Mouse (Mus musculus) neural tube, embryonic 12.5 days (tissue): Measurements from ENCODE around the gene Ttbk1. TPM values are rescaled to one million over a fixed set of nuclear protein-coding genes. Genes with fewer than 3 reads are reported as not detected.
A peak's percentile ranks its signal among the peaks of the same experiment; 100 is the strongest.

Source experiments
- ATAC-seq: fragments of 200-750 bp; cut with Nextera tagmentation; 2 replicates; pipeline ENCODE4 v1.8.0; 2017; ENCODE audit warnings: low read depth, mild to moderate bottlenecking, moderate TSS enrichment, moderate library complexity; ENCODE audit not compliant: low FRiP score
- H3K27ac ChIP-seq: fragments of 300-500 bp; sonication (generic); 2 replicates; pipeline ENCODE4 v1.5.1; 2016
- H3K27me3 ChIP-seq: fragments of 300-500 bp; sonication (generic); replicated peaks from 2 replicates; pipeline ENCODE4 v1.6.1; 2016; ENCODE audit warnings: mild to moderate bottlenecking
- H3K36me3 ChIP-seq: fragments of 300-500 bp; sonication (generic); 2 replicates; pipeline ENCODE4 v1.6.1; 2016; ENCODE audit warnings: mild to moderate bottlenecking
- H3K4me1 ChIP-seq: fragments of 300-500 bp; sonication (generic); 2 replicates; pipeline ENCODE4 v1.6.1; 2016
- H3K4me2 ChIP-seq: fragments of 300-500 bp; sonication (generic); replicated peaks from 2 replicates; pipeline ENCODE4 v1.6.1; 2016; ENCODE audit warnings: mild to moderate bottlenecking
- H3K4me3 ChIP-seq: fragments of 300-500 bp; sonication (generic); 2 replicates; pipeline ENCODE4 v1.5.1; 2016
- H3K9ac ChIP-seq: fragments of 300-500 bp; sonication (generic); 2 replicates; pipeline ENCODE4 v1.6.1; 2016; ENCODE audit warnings: mild to moderate bottlenecking
- H3K9me3 ChIP-seq: fragments of 300-500 bp; sonication (generic); 2 replicates; pipeline ENCODE4 v1.6.1; 2016; ENCODE audit warnings: mild to moderate bottlenecking
- WGBS: fragments of 180-500 bp; shearing (Covaris S2); methylation state at CpG from one replicate; pipeline ENCODE4 v1.1.7; 2016; 5-methylcytosine and 5-hydroxymethylcytosine counted together
- polyA plus RNA-seq: library from polyadenylated mRNA; unstranded; fragments of >200 nt; fragmentation: Nextera tagmentation; extraction: Ambion mirVana; gene quantifications from 2 replicates; pipeline ENCODE4 v1.2.1, GENCODE M21; 2016

Ttbk1 gene
- 6.2 and 7.1 TPM in 2 replicates for polyA plus RNA-seq

GRCm38 (mm10) chr17:46487431-46487830 is at the start of gene Ttbk1:
Gene Ttbk1 (minus strand): TSS chr17:46487675.
- Histone ChIP-seq H3K27ac (peak within 1 kb of the TSS; percentile 68), H3K27me3 (peaks cover 48% of the 10 kb centered on the region), H3K9me3 (no peaks in the 10 kb centered on the region), H3K36me3 (no peaks in the 10 kb centered on the region), H3K9ac (peak within 1 kb of the TSS; percentile 95), H3K4me3 (peak within 1 kb of the TSS; percentile 83), H3K4me2 (peak within 1 kb of the TSS; percentile 63), H3K4me1 (peaks cover 40% of the 10 kb centered on the region)
- peak; percentile 68 for ATAC-seq
- WGBS, result 0% methylated on average over 23 of the region's 49 CpGs

DNA sequence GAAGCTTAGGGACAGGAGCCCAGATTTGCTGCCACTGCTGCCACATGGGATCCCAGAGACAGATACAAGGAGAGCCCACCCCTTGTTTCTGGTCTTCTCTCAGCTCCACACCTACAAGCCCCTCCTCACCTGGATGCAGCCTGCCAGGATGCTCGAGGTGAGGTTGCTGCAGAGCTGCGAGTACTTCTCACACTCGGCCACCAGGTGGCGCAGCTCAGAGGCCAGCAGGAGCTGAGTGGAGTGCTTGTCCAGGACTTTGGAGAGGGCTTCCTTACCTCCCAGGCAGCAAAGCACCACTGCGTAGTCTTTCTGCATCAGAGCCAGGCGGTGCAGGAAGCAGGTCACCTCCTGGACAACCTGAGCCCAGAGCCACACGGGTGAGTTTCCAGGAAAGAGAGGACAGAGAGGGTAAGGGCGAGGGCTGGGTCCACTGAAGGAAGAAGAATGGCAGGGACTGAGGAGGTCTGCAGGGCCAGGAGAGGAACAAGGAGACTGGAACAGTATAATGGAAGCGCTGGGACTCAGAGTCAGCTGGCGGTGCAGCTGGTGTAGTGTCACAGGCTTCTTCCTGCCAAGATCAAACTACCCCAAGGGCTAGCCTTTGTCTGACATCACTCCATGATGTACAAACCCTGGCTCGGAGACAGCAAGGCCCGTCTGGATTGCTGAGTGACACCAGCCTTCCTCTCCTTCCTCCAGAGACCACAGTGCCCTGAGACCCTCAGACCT is 38.3 kb upstream of the Ttbk1 start:
- Histone ChIP-seq H3K36me3 (peaks cover 22% of the 10 kb centered on the region), H3K9ac (no peak overlapping the region), H3K27ac (no peak overlapping the region), H3K27me3 (peaks cover 10% of the 10 kb centered on the region), H3K4me1 (no peaks in the 10 kb centered on the region), H3K4me3 (no peak overlapping the region), H3K4me2 (no peak overlapping the region), H3K9me3 (no peaks in the 10 kb centered on the region)
- 40% methylated on average over 12 of the region's 12 CpGs for WGBS
- peak; percentile 61; the same call in 1 of the 2 replicates for ATAC-seq

DNA sequence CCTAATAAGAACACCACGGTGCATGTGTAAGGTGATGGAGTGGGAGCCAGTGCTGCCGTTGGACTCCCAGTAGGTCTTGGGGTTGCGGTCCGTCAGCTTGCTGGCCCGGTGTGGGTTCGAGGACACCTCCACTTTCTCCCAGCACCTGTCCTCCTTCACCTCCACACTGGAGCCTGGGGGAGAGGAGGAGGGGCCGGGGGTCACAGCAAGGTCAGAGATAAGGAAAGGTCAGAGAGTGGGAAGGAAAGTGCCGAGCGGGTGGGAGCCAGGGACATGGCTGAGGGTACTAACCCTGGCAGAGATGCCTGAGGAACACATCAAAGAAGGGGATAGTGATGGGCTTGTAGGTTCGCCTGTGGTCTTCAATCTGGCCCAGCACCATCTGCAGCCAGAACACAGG is 37.6 kb upstream of the Ttbk1 start:
- no peak for ATAC-seq
- no peaks in the 10 kb centered on the region for H3K4me1 ChIP-seq
- H3K4me2 ChIP-seq, result no peak overlapping the region
- H3K9me3 ChIP-seq, result no peaks in the 10 kb centered on the region
- no peak overlapping the region for H3K4me3 ChIP-seq
- peaks cover 24% of the 10 kb centered on the region for H3K36me3 ChIP-seq
- H3K9ac ChIP-seq, result no peak overlapping the region
- peaks cover 14% of the 10 kb centered on the region for H3K27me3 ChIP-seq
- H3K27ac ChIP-seq, result no peak overlapping the region
- WGBS, result 87% methylated on average over 10 of the region's 10 CpGs

GRCm38 (mm10) chr17:46521963-46522668 is 34.6 kb upstream of the Ttbk1 start:
- Histone ChIP-seq H3K4me3 (no peak overlapping the region), H3K36me3 (0 out of 2 replicates have a peak, but pooled peaks cover 14% of the 10 kb centered on the region), H3K4me2 (no peak overlapping the region), H3K9me3 (no peaks in the 10 kb centered on the region), H3K4me1 (no peaks in the 10 kb centered on the region), H3K27me3 (peaks cover 22% of the 10 kb centered on the region), H3K27ac (no peak overlapping the region), H3K9ac (no peak overlapping the region)
- no peak for ATAC-seq
- WGBS, result 32% methylated on average over 24 of the region's 24 CpGs

DNA sequence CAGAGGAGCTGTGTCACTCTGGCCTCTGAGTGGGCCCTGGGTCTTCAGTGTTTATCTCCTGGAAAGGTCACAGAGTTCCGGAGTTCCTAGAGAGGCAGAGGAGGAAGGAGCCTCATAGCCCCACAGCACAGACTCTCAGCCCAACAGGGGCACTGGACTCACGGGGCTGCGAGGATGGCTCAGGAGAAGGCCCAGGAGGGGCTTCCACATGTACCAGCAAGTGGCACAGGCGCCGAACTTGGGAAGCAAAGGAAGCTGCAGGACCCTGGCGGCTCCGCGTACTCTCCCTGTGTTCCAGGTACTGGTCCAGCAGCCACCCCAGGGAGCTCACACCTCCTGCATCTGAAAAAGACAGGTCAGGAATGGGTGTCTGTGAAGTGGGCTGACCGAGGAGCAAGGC is 33.7 kb upstream of the Ttbk1 start:
- H3K4me3 ChIP-seq, result no peak overlapping the region
- H3K27ac ChIP-seq, result no peak overlapping the region
- H3K4me2 ChIP-seq, result no peak overlapping the region

GRCm38 (mm10) chr17:46520385-46520979 is 33.0 kb upstream of the Ttbk1 start:
- WGBS, result 48% methylated on average over 25 of the region's 25 CpGs
- no peaks in the 10 kb centered on the region for H3K4me1 ChIP-seq
- H3K27ac ChIP-seq, result no peak overlapping the region
- H3K9ac ChIP-seq, result no peak overlapping the region
- H3K9me3 ChIP-seq, result no peaks in the 10 kb centered on the region
- H3K4me2 ChIP-seq, result peak overlapping the region; percentile 20; the same call in 1 of the 2 replicates
- H3K36me3 ChIP-seq, result 0 out of 2 replicates have a peak, but pooled peaks cover 9% of the 10 kb centered on the region
- ATAC-seq, result no peak
- peaks cover 22% of the 10 kb centered on the region for H3K27me3 ChIP-seq
- H3K4me3 ChIP-seq, result no peak overlapping the region

More for the DNA sequence above, 33.7 kb upstream of the Ttbk1 start:
- Histone ChIP-seq H3K9ac (no peak overlapping the region; the same call in 1 of the 2 replicates), H3K27me3 (peaks cover 22% of the 10 kb centered on the region), H3K4me1 (no peaks in the 10 kb centered on the region), H3K36me3 (0 out of 2 replicates have a peak, but pooled peaks cover 14% of the 10 kb centered on the region), H3K9me3 (no peaks in the 10 kb centered on the region)
- 81% methylated on average over 9 of the region's 9 CpGs for WGBS
- no peak for ATAC-seq

- 0 out of 2 replicates have a peak, but pooled peaks cover 5% of the 10 kb centered on the region for H3K36me3 ChIP-seq
- no peak overlapping the region for H3K27ac ChIP-seq
- no peak overlapping the region for H3K9ac ChIP-seq
- 56% methylated on average over 10 of the region's 10 CpGs for WGBS
- H3K9me3 ChIP-seq, result no peaks in the 10 kb centered on the region
- peaks cover 22% of the 10 kb centered on the region for H3K27me3 ChIP-seq
- ATAC-seq, result no peak
- no peaks in the 10 kb centered on the region for H3K4me1 ChIP-seq
- peak overlapping the region; percentile 20; the same call in 1 of the 2 replicates for H3K4me2 ChIP-seq
- H3K4me3 ChIP-seq, result no peak overlapping the region
Measured at GRCm38 (mm10) chr17:46519971-46520370, 32.5 kb upstream of the Ttbk1 start.

DNA sequence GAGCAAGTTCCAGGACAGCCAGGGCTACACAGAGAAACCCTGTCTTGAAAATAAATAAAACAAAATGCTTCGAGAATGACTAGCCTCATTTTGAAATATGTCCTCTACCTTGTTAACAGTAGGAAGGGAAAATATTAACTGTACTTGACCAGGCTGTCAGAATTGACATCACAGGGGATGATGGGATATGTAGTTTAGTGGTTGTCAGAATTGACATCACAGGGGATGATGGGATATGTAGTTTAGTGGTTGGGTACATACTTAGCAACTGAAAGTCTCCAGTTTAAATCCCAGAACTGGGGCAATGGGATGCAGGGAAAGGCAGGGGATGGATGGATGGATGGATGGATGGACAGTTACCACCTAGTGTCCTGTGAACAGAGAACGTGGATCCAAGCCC is 25.9 kb upstream of the Ttbk1 start:
- peaks cover under 1% of the 10 kb centered on the region; the same call in 1 of the 2 replicates for H3K36me3 ChIP-seq
- no peak overlapping the region for H3K9ac ChIP-seq
- H3K4me2 ChIP-seq, result no peak overlapping the region
- H3K4me1 ChIP-seq, result peaks cover 6% of the 10 kb centered on the region; the same call in 1 of the 2 replicates
- no peaks in the 10 kb centered on the region for H3K27me3 ChIP-seq
- no peak for ATAC-seq
- H3K27ac ChIP-seq, result no peak overlapping the region
- H3K4me3 ChIP-seq, result no peak overlapping the region
- 65% methylated on average over 2 of the region's 2 CpGs for WGBS
- no peaks in the 10 kb centered on the region for H3K9me3 ChIP-seq

DNA sequence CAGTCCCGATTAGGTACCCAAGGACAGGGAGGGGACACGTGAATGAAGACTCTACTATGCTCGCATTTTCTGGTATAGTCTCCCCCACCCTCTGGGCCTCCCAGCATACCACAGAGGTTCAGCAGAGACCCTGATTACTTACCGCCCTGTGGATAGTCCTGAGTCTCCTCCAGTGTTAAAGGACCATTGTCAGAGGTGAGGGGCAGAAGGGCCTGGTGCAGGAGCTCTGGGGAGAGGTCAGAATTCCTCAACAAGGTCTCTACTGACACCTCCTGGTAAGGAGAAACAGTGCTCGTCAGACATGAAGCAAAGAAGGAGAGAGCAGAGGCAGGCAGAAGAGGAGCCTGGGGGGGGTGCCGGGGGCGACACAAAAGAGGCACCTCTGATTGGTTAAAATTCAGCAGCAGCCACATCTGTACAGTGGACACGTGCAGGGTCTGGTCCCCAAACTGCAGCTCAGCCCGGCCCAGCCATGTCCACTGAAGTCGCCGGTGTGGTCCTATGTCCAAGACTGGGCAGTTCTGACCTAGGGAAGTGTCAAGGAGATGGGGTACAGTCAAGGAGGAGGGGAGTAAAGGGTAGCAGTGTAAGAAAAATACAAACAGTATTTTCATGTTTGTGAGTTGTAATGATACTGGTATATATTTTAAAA is 23.7 kb upstream of the Ttbk1 start:
- Histone ChIP-seq H3K4me2 (no peak overlapping the region), H3K27ac (no peak overlapping the region)

DNA sequence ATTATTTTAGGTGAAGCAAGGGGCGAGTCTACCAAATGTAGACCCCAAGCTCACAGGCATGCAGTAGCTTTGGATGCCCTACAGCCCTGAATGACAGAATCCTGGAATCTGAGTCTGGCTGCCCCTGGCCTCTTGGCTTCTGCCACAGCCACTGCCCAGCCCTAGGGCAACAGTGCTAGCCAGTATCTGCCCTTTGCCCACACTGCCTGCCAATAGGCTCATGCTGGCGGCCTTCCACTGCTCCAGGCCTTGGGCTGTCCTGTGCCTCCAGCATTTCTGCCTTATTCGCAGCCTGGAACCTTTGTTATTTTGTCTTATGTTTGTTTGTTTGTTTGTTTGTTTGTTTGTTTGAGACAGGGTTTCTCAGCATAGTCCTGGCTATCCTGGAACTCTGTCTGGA is 18.1 kb upstream of the Ttbk1 start:
- no peak overlapping the region for H3K27ac ChIP-seq
- 90% methylated on average over 3 of the region's 3 CpGs for WGBS
- peaks cover 22% of the 10 kb centered on the region for H3K36me3 ChIP-seq
- no peak overlapping the region for H3K4me2 ChIP-seq
- peaks cover 4% of the 10 kb centered on the region; the same call in 1 of the 2 replicates for H3K4me1 ChIP-seq
- no peak overlapping the region for H3K4me3 ChIP-seq
- H3K9me3 ChIP-seq, result no peaks in the 10 kb centered on the region
- ATAC-seq, result no peak
- H3K9ac ChIP-seq, result no peak overlapping the region
- no peaks in the 10 kb centered on the region for H3K27me3 ChIP-seq

More for the DNA sequence above, 23.7 kb upstream of the Ttbk1 start:
- Histone ChIP-seq H3K9me3 (no peaks in the 10 kb centered on the region), H3K36me3 (peaks cover 5% of the 10 kb centered on the region; the same call in 1 of the 2 replicates), H3K9ac (no peak overlapping the region), H3K4me3 (no peak overlapping the region), H3K4me1 (peaks cover 7% of the 10 kb centered on the region; the same call in 1 of the 2 replicates), H3K27me3 (no peaks in the 10 kb centered on the region)
- WGBS, result 51% methylated on average over 11 of the region's 11 CpGs
- peak; percentile 37 for ATAC-seq

GRCm38 (mm10) chr17:46503847-46504638 is 16.6 kb upstream of the Ttbk1 start:
- ATAC-seq, result no peak
- H3K36me3 ChIP-seq, result peaks cover 38% of the 10 kb centered on the region
- H3K4me1 ChIP-seq, result peaks cover 4% of the 10 kb centered on the region; the same call in 1 of the 2 replicates
- 80% methylated on average over 14 of the region's 14 CpGs for WGBS
- no peak overlapping the region for H3K9ac ChIP-seq
- H3K4me2 ChIP-seq, result no peak overlapping the region
- no peaks in the 10 kb centered on the region for H3K27me3 ChIP-seq
- H3K4me3 ChIP-seq, result no peak overlapping the region
- no peak overlapping the region for H3K27ac ChIP-seq
- H3K9me3 ChIP-seq, result no peaks in the 10 kb centered on the region
